Mouse (Mus musculus): Measurements from ENCODE around the gene Emp2. TPM values are rescaled to one million over a fixed set of nuclear protein-coding genes. Genes with fewer than 3 reads are reported as not detected.
A peak's percentile ranks its signal among the peaks of the same experiment; 100 is the strongest.

Emp2 gene
- total RNA-seq, 2 experiments from 2014 or later = 14.7 to 15.5 TPM

DNA sequence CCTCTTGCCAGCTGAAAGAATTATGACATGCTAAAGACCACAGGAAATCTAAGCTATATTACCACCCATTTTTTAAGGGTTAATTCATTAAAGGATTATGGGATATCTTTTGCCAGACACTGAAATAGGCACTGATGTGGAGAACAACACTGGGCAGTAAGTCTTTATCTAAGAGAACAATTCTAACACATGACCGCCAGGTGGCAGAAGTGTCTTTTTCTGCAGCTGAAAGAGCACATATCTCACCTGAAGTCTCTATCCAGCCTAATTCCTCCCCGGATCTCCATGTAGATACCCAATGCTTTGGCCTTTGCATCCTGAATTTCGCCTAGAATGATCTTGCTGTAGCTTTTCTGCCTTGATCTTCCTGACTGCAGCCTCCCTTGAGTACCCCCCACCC, 41.5 kb downstream of the Emp2 start:
- peak in 1 of 2 experiments; percentile 51 for DNase-seq (ENCODE audit: low spot score in 2 of 2)

DNA sequence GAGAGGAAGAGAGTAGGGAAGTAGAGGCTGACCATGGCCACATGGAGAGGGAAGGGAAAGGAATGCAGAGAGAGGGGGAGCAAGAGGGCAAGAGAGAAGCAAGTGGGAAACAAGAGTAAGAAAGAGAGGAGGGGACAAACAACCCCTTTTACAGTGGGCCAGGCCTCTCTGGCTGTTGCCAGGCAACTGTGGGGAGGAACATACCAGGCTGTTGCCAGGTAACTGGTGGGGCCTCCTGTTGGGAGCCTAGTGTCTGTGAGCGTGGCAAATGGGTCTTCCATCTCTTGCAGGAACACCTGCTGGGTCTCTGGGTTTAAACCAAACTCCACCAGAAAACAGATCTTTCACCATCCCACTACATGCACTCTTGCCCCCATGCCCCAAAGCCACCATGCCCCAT, 59.8 kb downstream of the Emp2 start:
- peak in 1 of 2 experiments; percentile 4 for DNase-seq (ENCODE audit: low spot score in 2 of 2)

DNA sequence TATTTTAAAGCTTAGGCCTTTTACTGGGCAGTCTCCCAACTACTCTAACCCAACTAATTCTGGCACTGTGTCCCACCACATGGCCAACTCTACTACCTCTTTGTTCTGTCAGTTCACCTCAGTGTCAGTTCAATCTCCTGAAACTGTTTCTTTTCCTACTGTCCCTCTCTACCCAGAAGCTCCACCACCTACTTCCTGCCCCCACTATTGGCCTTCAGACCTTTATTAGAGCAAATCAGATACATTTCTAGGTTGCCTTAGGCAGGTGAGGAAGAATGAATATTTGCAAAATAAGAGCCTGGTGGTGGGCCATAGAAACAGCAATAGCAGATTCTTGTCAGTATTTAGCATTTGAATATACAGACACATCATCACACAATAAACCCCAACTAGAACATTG, 77.2 kb downstream of the Emp2 start:
- no peak for DNase-seq (ENCODE audit: low spot score in 2 of 2)

Small RNA genes within 50 kb of the gene (microRNA-seq; reads per million reads assigned to microRNA genes)
- 0 reads per million in 2 experiments for gene Gm22932

Other genes with a start within 250 kb of the Emp2 start
- not detected for gene Rpl39l, start 143.7 kb downstream of the Emp2 start, total RNA-seq (2021)
- under 1 TPM in 1 of 2 experiments, not detected in 1; 0.38 TPM for gene Atf7ip2, start 121.3 kb downstream of the Emp2 start, total RNA-seq (2021)
- 1 to 10 TPM; 6.3 to 9.6 TPM for gene Tekt5, start 81.5 kb upstream of the Emp2 start, total RNA-seq (2021)
- gene Nubp1, start 98.0 kb upstream of the Emp2 start, total RNA-seq (2021) = 10 to 100 TPM; 14.2 to 16.1 TPM
- 10 to 100 TPM; 22.0 to 25.6 TPM for gene Tvp23a, start 133.4 kb upstream of the Emp2 start, total RNA-seq (2021)
- under 1 TPM in 1 of 2 experiments, not detected in 1; 0.08 TPM for gene Ciita, start 166.1 kb upstream of the Emp2 start, total RNA-seq (2021)
- 10 to 100 TPM; 62.8 to 67.7 TPM for gene Dexi, start 229.1 kb upstream of the Emp2 start, total RNA-seq (2021)
- 10 to 100 TPM; 93.0 to 95.7 TPM for gene Clec16a, start 231.4 kb upstream of the Emp2 start, total RNA-seq (2021)

Measured in layer of hippocampus, adult 18-20 months (tissue).